Mouse (Mus musculus) lung, adult 2 months (tissue): ENCODE data around the gene Adamts18. TPM values are rescaled to one million over a fixed set of nuclear protein-coding genes. Genes with fewer than 3 reads are reported as not detected.

Source experiments
- DNase-seq: peaks from one replicate; pipeline ENCODE4 v3.0.0; 2022
- H3K4me1 ChIP-seq: fragments of 200-500 bp; 2 replicates; pipeline ENCODE4 v1.6.1; 2011; ENCODE audit warnings: low read length; ENCODE audit not compliant: control insufficient read depth, insufficient read depth
- H3K4me3 ChIP-seq: fragments of 200-500 bp; replicated peaks from 2 replicates; pipeline ENCODE3; 2011; ENCODE audit warnings: low read depth, mild to moderate bottlenecking, control low read depth, low read length; ENCODE audit errors: extremely low read depth
- CTCF ChIP-seq: fragments of 200-500 bp; IDR thresholded peaks from 2 replicates; pipeline ENCODE4 v1.5.1; 2011; ENCODE audit warnings: mild to moderate bottlenecking, low read length, control low read depth; ENCODE audit not compliant: insufficient read depth
- POLR2A ChIP-seq: fragments of 200-500 bp; IDR thresholded peaks from 2 replicates; pipeline ENCODE4 v1.6.1; 2011; ENCODE audit warnings: low read depth, mild to moderate bottlenecking, control low read depth, low read length, borderline replicate concordance; ENCODE audit errors: extremely low read depth
- WGBS: fragments of 180-500 bp; shearing (Covaris S2); methylation state at CpG from one replicate; pipeline ENCODE4 v1.1.7; 2018; 5-methylcytosine and 5-hydroxymethylcytosine counted together
- polyA plus RNA-seq: library from polyadenylated mRNA; depleted of rRNA; stranded (reverse); fragments of >200 nt; gene quantifications from 2 replicates; pipeline ENCODE4 v1.2.3, GENCODE M21; 2012

The Adamts18 gene
- polyA plus RNA-seq, 1 experiment, result not detected

GRCm38 (mm10) chr8:113763592-113764355, 84.8 kb downstream of the Adamts18 start:
- no peaks in the 10 kb centered on the region for H3K4me1 ChIP-seq

GRCm38 (mm10) chr8:113762101-113762500, 86.4 kb downstream of the Adamts18 start:
- no peak for TF ChIP-seq CTCF
- TF ChIP-seq POLR2A, result no peak
- H3K4me3 ChIP-seq, result no peak overlapping the region
- WGBS, result 58% methylated on average over 6 of the region's 6 CpGs
- H3K4me1 ChIP-seq, result no peaks in the 10 kb centered on the region
- no peak for DNase-seq

More at GRCm38 (mm10) chr8:113763592-113764355, 84.8 kb downstream of the Adamts18 start:
- 53% methylated on average over 10 of the region's 10 CpGs for WGBS
- DNase-seq, result no peak
- no peak overlapping the region for H3K4me3 ChIP-seq
- no peak for TF ChIP-seq POLR2A
- TF ChIP-seq CTCF, result no peak

- no peak overlapping the region for H3K4me3 ChIP-seq
- H3K4me1 ChIP-seq, result no peaks in the 10 kb centered on the region
- no peak for TF ChIP-seq POLR2A
- TF ChIP-seq CTCF, result no peak
- 40% methylated on average over 5 of the region's 5 CpGs for whole genome bisulfite sequencing
- no peak for DNase-seq
Observed at GRCm38 (mm10) chr8:113755866-113756265, 92.7 kb downstream of the Adamts18 start.

GRCm38 (mm10) chr8:113753153-113753552, 95.4 kb downstream of the Adamts18 start:
- H3K4me1 ChIP-seq, result no peaks in the 10 kb centered on the region
- 83% methylated on average over 2 of the region's 2 CpGs for WGBS
- no peak for DNase-seq
- H3K4me3 ChIP-seq, result no peak overlapping the region
- no peak for TF ChIP-seq CTCF
- TF ChIP-seq POLR2A, result no peak

GRCm38 (mm10) chr8:113752349-113752748, 96.2 kb downstream of the Adamts18 start:
- no peak for TF ChIP-seq CTCF
- no peak for TF ChIP-seq POLR2A
- DNase-seq, result no peak
- 81% methylated on average over 3 of the region's 3 CpGs for WGBS
- H3K4me1 ChIP-seq, result no peaks in the 10 kb centered on the region
- no peak overlapping the region for H3K4me3 ChIP-seq

- H3K4me1 ChIP-seq, result peaks cover 6% of the 10 kb centered on the region
- no peak overlapping the region for H3K4me3 ChIP-seq
- WGBS, result 56% methylated on average over 9 of the region's 9 CpGs
- TF ChIP-seq POLR2A (peak; percentile 27; the same call in 1 of the 2 replicates), CTCF (no peak)
- DNase-seq, result peak; percentile 6
Observed at GRCm38 (mm10) chr8:113735496-113736060, 113.0 kb downstream of the Adamts18 start.

- DNase-seq, result no peak
- H3K4me1 ChIP-seq, result no peaks in the 10 kb centered on the region; the same call in 1 of the 2 replicates
- H3K4me3 ChIP-seq, result no peak overlapping the region
- no peak for TF ChIP-seq POLR2A
- 75% methylated on average over 8 of the region's 8 CpGs for WGBS
Observed at GRCm38 (mm10) chr8:113725331-113725730, 123.2 kb downstream of the Adamts18 start.

GRCm38 (mm10) chr8:113723873-113724538, 124.5 kb downstream of the Adamts18 start:
- DNase-seq, result no peak
- 30% methylated on average over 5 of the region's 5 CpGs for WGBS
- Histone ChIP-seq H3K4me1 (no peaks in the 10 kb centered on the region; the same call in 1 of the 2 replicates), H3K4me3 (no peak overlapping the region)
- TF ChIP-seq POLR2A (no peak), CTCF (no peak)

GRCm38 (mm10) chr8:113721459-113721858, 127.1 kb downstream of the Adamts18 start:
- 82% methylated on average over 13 of the region's 13 CpGs for WGBS
- Histone ChIP-seq H3K4me3 (no peak overlapping the region), H3K4me1 (no peaks in the 10 kb centered on the region; the same call in 1 of the 2 replicates)
- TF ChIP-seq CTCF (no peak), POLR2A (no peak)
- DNase-seq, result no peak

- no peaks in the 10 kb centered on the region for H3K4me1 ChIP-seq
- TF ChIP-seq CTCF (no peak), POLR2A (no peak)
- no peak overlapping the region for H3K4me3 ChIP-seq
- no peak for DNase-seq
- 77% methylated on average over 7 of the region's 7 CpGs for WGBS
Observed at GRCm38 (mm10) chr8:113704968-113705367, 143.6 kb downstream of the Adamts18 start.
